Mouse (Mus musculus) myocyte (in vitro differentiated cells): Measurements from ENCODE around the gene Layn. TPM values are rescaled to one million over a fixed set of nuclear protein-coding genes. Genes with fewer than 3 reads are reported as not detected.

Source experiments
- H3K27me3 ChIP-seq: one replicate; pipeline ENCODE4 v1.6.1; 2011; ENCODE audit not compliant: control insufficient read depth, insufficient read depth, insufficient read length
- H3K36me3 ChIP-seq: one replicate; pipeline ENCODE4 v1.6.1; 2011; ENCODE audit not compliant: control insufficient read depth, insufficient read depth
- H3K4me2 ChIP-seq: one replicate; pipeline ENCODE4 v1.6.1; 2011; ENCODE audit warnings: low read depth, control low read depth
- H3K4me3 ChIP-seq: one replicate; pipeline ENCODE4 v1.5.1; 2011; ENCODE audit warnings: mild to moderate bottlenecking, control low read depth, moderate library complexity
- H3K79me2 ChIP-seq: one replicate; pipeline ENCODE4 v1.6.1; 2011; ENCODE audit not compliant: control insufficient read depth, insufficient read depth
- H3ac ChIP-seq: one replicate; pipeline ENCODE4 v1.6.1; 2011; ENCODE audit not compliant: control insufficient read depth, insufficient read length
- CEBPB ChIP-seq: IDR thresholded peaks from 2 replicates; pipeline ENCODE4 v1.6.1; 2011; ENCODE audit warnings: mild to moderate bottlenecking, moderate library complexity; ENCODE audit not compliant: poor library complexity, insufficient read depth, severe bottlenecking
- E2F4 ChIP-seq: IDR thresholded peaks from one replicate; pipeline ENCODE4 v1.6.1; 2011; ENCODE audit warnings: mild to moderate bottlenecking, control low read depth, moderate library complexity; ENCODE audit not compliant: insufficient read depth
- MAX ChIP-seq: IDR thresholded peaks from one replicate; pipeline ENCODE4 v1.6.1; 2011; ENCODE audit warnings: low read depth, mild to moderate bottlenecking, control low read depth
- MYOD1 ChIP-seq, 3 experiments: IDR thresholded peaks; one replicate each; pipeline ENCODE4 v1.6.1; 2011; ENCODE audit warnings: control low read depth in 2 of 3, low read depth in 2 of 3, mild to moderate bottlenecking in 2 of 3, moderate library complexity in 1 of 3; ENCODE audit not compliant: insufficient read length in 2 of 3, control insufficient read depth in 1 of 3
- MYOG ChIP-seq, 3 experiments: IDR thresholded peaks; one replicate each; pipeline ENCODE4 v1.6.1; 2011; ENCODE audit warnings: control low read depth in 2 of 3, low read depth in 2 of 3, mild to moderate bottlenecking in 2 of 3; ENCODE audit not compliant: insufficient read length in 2 of 3, control insufficient read depth in 1 of 3, insufficient read depth in 1 of 3
- POLR2A ChIP-seq: IDR thresholded peaks from one replicate; pipeline ENCODE4 v1.6.1; 2011; ENCODE audit warnings: low read depth, mild to moderate bottlenecking, control low read depth, moderate library complexity; ENCODE audit not compliant: insufficient read length
- POLR2AphosphoS2 ChIP-seq: IDR thresholded peaks from one replicate; pipeline ENCODE4 v1.6.1; 2011; ENCODE audit warnings: low read depth, control low read depth; ENCODE audit not compliant: insufficient read length
- REST ChIP-seq: IDR thresholded peaks from one replicate; pipeline ENCODE4 v1.6.1; 2011; ENCODE audit warnings: mild to moderate bottlenecking, control low read depth, moderate library complexity; ENCODE audit not compliant: insufficient read depth, insufficient read length
- SRF ChIP-seq: IDR thresholded peaks from one replicate; pipeline ENCODE4 v1.6.1; 2011; ENCODE audit warnings: low read depth; ENCODE audit not compliant: control insufficient read depth, insufficient read length
- TCF12 ChIP-seq: IDR thresholded peaks from one replicate; pipeline ENCODE4 v1.6.1; 2011; ENCODE audit warnings: mild to moderate bottlenecking, control low read depth; ENCODE audit not compliant: poor library complexity, insufficient read depth, severe bottlenecking
- TCF3 ChIP-seq: IDR thresholded peaks from one replicate; pipeline ENCODE4 v1.6.1; 2011; ENCODE audit warnings: low read depth, control low read depth; ENCODE audit not compliant: insufficient read length
- USF1 ChIP-seq: IDR thresholded peaks from one replicate; pipeline ENCODE4 v1.6.1; 2011; ENCODE audit warnings: low read depth, mild to moderate bottlenecking, control low read depth, moderate library complexity
- polyA plus RNA-seq: library from polyadenylated mRNA; unstranded; fragments of >200 nt; fragmentation: generic; extraction: Trizol; gene quantifications from one replicate; pipeline ENCODE4 v1.2.1, GENCODE M21; 2012; ENCODE audit warnings: missing spikeins

Layn gene
- polyA plus RNA-seq, 1 experiment, result 18.7 TPM

DNA sequence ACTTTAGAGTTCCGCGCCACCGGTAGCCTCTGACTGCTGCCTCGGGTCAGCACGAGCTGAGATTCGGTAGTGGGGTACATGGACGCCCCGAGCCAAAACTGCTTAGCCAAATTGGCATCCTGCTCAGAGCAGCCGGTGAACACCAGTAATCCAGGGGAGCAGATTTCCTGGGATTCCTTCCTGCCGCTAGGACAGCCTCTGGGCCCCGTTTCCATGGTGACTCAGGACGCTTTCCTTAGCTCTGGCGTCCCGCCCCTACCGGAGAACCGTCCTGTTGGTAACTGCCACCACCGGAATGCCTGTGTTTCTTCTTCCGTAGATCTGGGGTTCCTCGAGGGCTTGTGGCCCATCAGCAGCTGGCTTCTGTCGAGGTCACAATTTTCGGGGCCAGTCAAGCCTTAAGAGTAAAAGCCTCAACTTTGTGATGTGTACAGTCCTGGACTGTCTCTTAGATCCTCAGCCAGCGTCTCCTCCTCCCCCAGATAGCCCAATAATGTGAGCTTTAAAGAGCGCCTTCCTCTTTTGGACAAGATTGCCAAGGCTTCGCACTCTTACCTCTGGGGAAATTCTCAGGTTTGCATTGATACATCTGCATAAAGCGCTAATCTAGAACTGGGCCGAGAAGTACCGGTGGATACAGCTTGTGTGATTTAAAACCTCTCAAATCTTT lies 25.0 kb upstream of the Layn start, which contains the start of gene 4833427G06Rik:
4833427G06Rik (minus strand) TSS at position 323 of the 670 bp plus-strand sequence.
- peak within 1 kb of the TSS; percentile 23 for H3ac ChIP-seq
- no peaks in the 10 kb centered on the region for H3K27me3 ChIP-seq
- no peaks in the 10 kb centered on the region for H3K79me2 ChIP-seq
- TF ChIP-seq CEBPB (no peak), E2F4 (no peak), MYOD1 (IDR thresholded peaks at IDR 0.05; ENCODE audit: control insufficient read depth in 1 of 3, insufficient read length in 2 of 3, low read depth in 2 of 3) (no peak), TCF12 (no peak), REST (no peak), SRF (no peak)
- H3K4me3 ChIP-seq, result peak within 1 kb of the TSS; percentile 31
- H3K4me2 ChIP-seq, result peak within 1 kb of the TSS; percentile 60
- peaks cover 4% of the 10 kb centered on the region for H3K36me3 ChIP-seq

DNA sequence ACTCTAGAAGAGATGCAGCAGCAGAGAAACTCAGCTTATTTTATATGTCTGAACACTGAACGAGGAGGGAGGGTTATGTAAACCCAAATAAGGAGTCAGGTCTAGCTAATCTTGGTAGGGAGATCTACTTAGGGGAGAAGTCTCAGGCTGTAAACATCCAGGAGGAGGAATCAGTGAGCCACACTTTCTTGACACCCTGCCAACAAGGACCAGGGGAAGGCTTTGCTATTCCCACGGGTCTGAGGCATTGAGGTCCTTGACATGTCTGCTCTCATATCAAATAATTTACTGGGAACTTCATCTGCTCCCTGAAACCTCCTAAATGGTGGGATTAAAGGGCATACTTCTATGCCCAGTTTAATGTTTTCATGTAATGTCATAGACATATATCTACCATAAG lies 19.4 kb upstream of the Layn start:
- Histone ChIP-seq H3K4me3 (no peak overlapping the region), H3K4me2 (peak overlapping the region; percentile 6), H3ac (no peak overlapping the region), H3K36me3 (peaks cover 4% of the 10 kb centered on the region), H3K79me2 (no peaks in the 10 kb centered on the region), H3K27me3 (no peaks in the 10 kb centered on the region)
- TF ChIP-seq USF1, result no peak
- no peak for TF ChIP-seq MYOG (IDR thresholded peaks at IDR 0.05; ENCODE audit: control insufficient read depth in 1 of 3, insufficient read depth in 1 of 3, insufficient read length in 2 of 3, low read depth in 2 of 3)
- TF ChIP-seq E2F4, result no peak
- TF ChIP-seq CEBPB, result no peak
- TF ChIP-seq REST, result no peak
- TF ChIP-seq POLR2A, result no peak
- no peak for TF ChIP-seq TCF12
- TF ChIP-seq TCF3, result no peak
- TF ChIP-seq POLR2AphosphoS2, result no peak
- no peak for TF ChIP-seq SRF
- no peak for TF ChIP-seq MYOD1 (IDR thresholded peaks at IDR 0.05; ENCODE audit: control insufficient read depth in 1 of 3, insufficient read length in 2 of 3, low read depth in 2 of 3)
- no peak for TF ChIP-seq MAX

DNA sequence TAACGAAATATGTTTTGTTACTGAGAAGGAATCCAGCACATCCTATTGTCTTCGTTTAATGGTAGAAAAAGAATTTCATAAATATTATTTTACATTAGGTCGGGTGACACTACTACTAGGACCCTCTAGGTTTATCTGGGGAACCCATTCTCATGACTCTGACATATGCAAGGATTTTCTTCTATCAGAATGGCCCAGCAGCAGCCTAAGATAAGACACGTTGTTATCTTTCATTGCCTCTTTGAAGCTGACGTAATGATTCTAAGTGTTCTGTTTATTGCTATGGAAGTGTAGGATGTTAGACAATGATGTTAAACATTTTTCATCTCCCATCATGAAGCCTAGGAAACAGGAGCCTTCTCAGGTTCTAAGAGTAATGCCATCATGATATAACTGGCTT lies 16.8 kb upstream of the Layn start:
- no peak overlapping the region for H3ac ChIP-seq
- H3K36me3 ChIP-seq, result peaks cover 4% of the 10 kb centered on the region
- TF ChIP-seq POLR2A, result no peak
- TF ChIP-seq MYOD1 (IDR thresholded peaks at IDR 0.05; ENCODE audit: control insufficient read depth in 1 of 3, insufficient read length in 2 of 3, low read depth in 2 of 3), result no peak
- no peak for TF ChIP-seq SRF
- H3K27me3 ChIP-seq, result no peaks in the 10 kb centered on the region
- no peak overlapping the region for H3K4me2 ChIP-seq
- no peaks in the 10 kb centered on the region for H3K79me2 ChIP-seq
- H3K4me3 ChIP-seq, result no peak overlapping the region

DNA sequence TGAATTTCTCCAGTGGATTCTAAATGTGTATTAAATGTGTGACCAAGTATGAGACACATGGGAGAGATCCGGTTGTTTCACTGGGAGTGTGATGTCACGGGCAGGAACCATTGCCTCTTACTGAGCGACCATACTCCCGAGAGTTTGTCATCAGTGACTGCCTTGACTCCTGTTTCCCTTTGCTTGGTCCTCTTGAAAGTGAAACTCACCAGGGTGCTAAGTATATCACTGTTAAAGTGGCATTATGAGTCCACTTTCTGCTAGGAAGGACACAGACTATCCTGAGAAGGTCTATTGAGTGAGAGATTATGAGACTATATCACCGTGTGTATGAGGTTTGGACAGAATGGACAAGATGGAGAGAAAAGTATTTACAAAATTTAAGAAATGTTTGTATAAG lies 4.7 kb upstream of the Layn start:
- H3K4me3 ChIP-seq, result no peak overlapping the region
- H3K27me3 ChIP-seq, result no peaks in the 10 kb centered on the region
- no peak overlapping the region for H3K4me2 ChIP-seq
- no peak overlapping the region for H3ac ChIP-seq
- TF ChIP-seq E2F4 (no peak), CEBPB (no peak), POLR2AphosphoS2 (no peak), SRF (no peak), MYOG (IDR thresholded peaks at IDR 0.05; ENCODE audit: control insufficient read depth in 1 of 3, insufficient read depth in 1 of 3, insufficient read length in 2 of 3, low read depth in 2 of 3) (no peak), POLR2A (no peak), MAX (no peak), TCF12 (no peak), TCF3 (no peak), REST (no peak)
- no peaks in the 10 kb centered on the region for H3K36me3 ChIP-seq
- no peaks in the 10 kb centered on the region for H3K79me2 ChIP-seq

DNA sequence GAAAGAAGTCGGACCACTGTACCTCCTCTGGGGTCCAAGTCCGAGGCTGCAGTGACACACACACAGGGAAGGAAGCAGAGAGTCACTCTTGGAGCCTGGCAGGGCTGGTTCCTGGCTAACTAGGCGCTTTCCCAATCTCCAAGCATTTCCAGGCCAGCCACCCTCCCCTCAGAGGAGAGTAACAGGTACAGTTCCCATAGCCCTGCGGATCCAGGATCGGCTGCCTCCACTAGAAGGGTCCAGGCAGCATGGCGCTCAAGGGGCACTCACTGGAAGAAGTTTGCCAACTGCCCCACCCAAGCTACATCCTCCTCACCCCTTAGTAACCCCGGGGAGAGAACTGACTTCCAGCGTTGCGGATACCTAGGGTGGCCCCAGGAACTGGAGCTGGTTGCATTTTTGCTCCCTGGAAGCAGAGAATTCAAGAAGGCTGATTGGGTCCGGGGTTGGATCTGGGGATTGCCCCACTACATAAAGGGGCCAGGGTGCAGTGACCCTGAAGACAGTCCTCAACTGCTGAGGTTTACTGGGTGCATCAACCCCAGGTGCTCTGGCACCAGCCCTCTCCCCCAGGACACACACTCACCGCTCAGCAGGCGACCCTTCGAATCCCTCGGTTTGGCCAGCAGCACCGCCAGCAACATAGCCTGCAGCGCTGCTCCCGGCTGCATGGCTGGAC lies 455 bp downstream of the Layn start:
- peak overlapping the region; percentile 87 for H3K4me2 ChIP-seq
- H3K4me3 ChIP-seq, result peak overlapping the region; percentile 47
- TF ChIP-seq MAX, result no peak
- TF ChIP-seq MYOG (IDR thresholded peaks at IDR 0.05; ENCODE audit: control insufficient read depth in 1 of 3, insufficient read depth in 1 of 3, insufficient read length in 2 of 3, low read depth in 2 of 3), result no peak
- TF ChIP-seq REST, result no peak
- no peak for TF ChIP-seq POLR2AphosphoS2
- no peak for TF ChIP-seq USF1
- TF ChIP-seq POLR2A, result no peak
- no peak for TF ChIP-seq TCF12
- no peak for TF ChIP-seq SRF
- H3K27me3 ChIP-seq, result no peaks in the 10 kb centered on the region
- peaks cover 16% of the 10 kb centered on the region for H3K36me3 ChIP-seq
- peaks cover 6% of the 10 kb centered on the region for H3K79me2 ChIP-seq
- H3ac ChIP-seq, result peak overlapping the region; percentile 5
